Mouse (Mus musculus) liver, adult 2 months (tissue): ENCODE measurements at regions not wholly inside any gene's neighbourhood (a gene's known extent, or its start where the extent isn't known, plus 50 kb on each side); places are given as distances from the start of the nearest gene placed in this dataset.

Experiments
- CTCF ChIP-seq: fragments of 200-500 bp; IDR thresholded peaks from 2 replicates; pipeline ENCODE4 v1.5.1; 2011; ENCODE audit warnings: low read depth, low read length, control low read depth
- POLR2A ChIP-seq: fragments of 200-500 bp; IDR thresholded peaks from 2 replicates; pipeline ENCODE4 v1.6.1; 2011; ENCODE audit warnings: low read length, control low read depth; ENCODE audit not compliant: insufficient read depth; ENCODE audit errors: extremely low read depth

GRCm38 (mm10) chr16:30121596-30121995, 57.4 kb downstream of the Hes1 start:
- TF ChIP-seq CTCF (no peak), POLR2A (no peak)
